Mouse (Mus musculus) forebrain, embryonic 16.5 days (tissue): ENCODE results near the gene Parvb. TPM values are rescaled to one million over a fixed set of nuclear protein-coding genes. Genes with fewer than 3 reads are reported as not detected.

Experiments used
- ATAC-seq: fragments of 200-750 bp; cut with Nextera tagmentation; 2 replicates; pipeline ENCODE4 v1.8.0; 2017; ENCODE audit warnings: mild to moderate bottlenecking, moderate library complexity
- H3K27ac ChIP-seq: fragments of 300-500 bp; sonication (generic); 2 replicates; pipeline ENCODE4 v1.5.1; 2014; ENCODE audit warnings: low read length, control low read depth
- H3K27me3 ChIP-seq: fragments of 300-500 bp; sonication (generic); replicated peaks from 2 replicates; pipeline ENCODE4 v1.6.1; 2014; ENCODE audit warnings: low read length; ENCODE audit not compliant: control insufficient read depth, insufficient read depth
- H3K36me3 ChIP-seq: fragments of 300-500 bp; sonication (generic); 2 replicates; pipeline ENCODE4 v1.6.1; 2014; ENCODE audit not compliant: control insufficient read depth, insufficient read depth
- H3K4me1 ChIP-seq: fragments of 300-500 bp; sonication (generic); replicated peaks from 2 replicates; pipeline ENCODE4 v1.6.1; 2014; ENCODE audit warnings: low read length; ENCODE audit not compliant: control insufficient read depth, insufficient read depth
- H3K4me2 ChIP-seq: fragments of 300-500 bp; sonication (generic); 2 replicates; pipeline ENCODE4 v1.6.1; 2014; ENCODE audit warnings: mild to moderate bottlenecking, low read length, control low read depth
- H3K4me3 ChIP-seq: fragments of 300-500 bp; sonication (generic); replicated peaks from 2 replicates; pipeline ENCODE4 v1.5.1; 2014; ENCODE audit warnings: mild to moderate bottlenecking, low read length, control low read depth
- H3K9ac ChIP-seq: fragments of 300-500 bp; sonication (generic); replicated peaks from 2 replicates; pipeline ENCODE4 v1.6.1; 2014; ENCODE audit warnings: low read depth, low read length, control low read depth
- H3K9me3 ChIP-seq: fragments of 300-500 bp; sonication (generic); 2 replicates; pipeline ENCODE4 v1.6.1; 2016; ENCODE audit warnings: low read length; ENCODE audit not compliant: control insufficient read depth
- WGBS: fragments of 180-500 bp; shearing (Covaris S2); extraction: QIAGEN DNeasy Blood & Tissue Kit; methylation state at CpG from one replicate; pipeline ENCODE4 v1.1.7; 2014; 5-methylcytosine and 5-hydroxymethylcytosine counted together
- polyA plus RNA-seq: library from polyadenylated mRNA; unstranded; fragments of >200 nt; fragmentation: Nextera tagmentation; extraction: Ambion mirVana; gene quantifications from 2 replicates; pipeline ENCODE4 v1.2.1, GENCODE M21; 2015

Parvb gene
- polyA plus RNA-seq, 1 experiment from 2014 or later = 2.8 TPM

GRCm38 (mm10) chr15:84207327-84207726 is 24.5 kb upstream of the Parvb start:
- Histone ChIP-seq H3K4me3 (no peak overlapping the region), H3K4me1 (peaks cover 1% of the 10 kb centered on the region), H3K27ac (no peak overlapping the region), H3K36me3 (peaks cover 27% of the 10 kb centered on the region), H3K9ac (no peak overlapping the region), H3K27me3 (no peaks in the 10 kb centered on the region), H3K4me2 (no peak overlapping the region), H3K9me3 (no peaks in the 10 kb centered on the region)
- no peak for ATAC-seq
- WGBS = 95% methylated on average over 4 of the region's 4 CpGs

- H3K9me3 ChIP-seq = no peaks in the 10 kb centered on the region
- H3K36me3 ChIP-seq = peaks cover 21% of the 10 kb centered on the region
- peaks cover 6% of the 10 kb centered on the region for H3K4me1 ChIP-seq
- H3K9ac ChIP-seq = no peak overlapping the region
- no peaks in the 10 kb centered on the region for H3K27me3 ChIP-seq
- no peak for ATAC-seq
- no peak overlapping the region for H3K4me2 ChIP-seq
- 90% methylated on average over 11 of the region's 11 CpGs for WGBS
- no peak overlapping the region for H3K4me3 ChIP-seq
- H3K27ac ChIP-seq = no peak overlapping the region
These were observed 22.1 kb upstream of the Parvb start for GRCm38 (mm10) chr15:84209517-84210412.

DNA sequence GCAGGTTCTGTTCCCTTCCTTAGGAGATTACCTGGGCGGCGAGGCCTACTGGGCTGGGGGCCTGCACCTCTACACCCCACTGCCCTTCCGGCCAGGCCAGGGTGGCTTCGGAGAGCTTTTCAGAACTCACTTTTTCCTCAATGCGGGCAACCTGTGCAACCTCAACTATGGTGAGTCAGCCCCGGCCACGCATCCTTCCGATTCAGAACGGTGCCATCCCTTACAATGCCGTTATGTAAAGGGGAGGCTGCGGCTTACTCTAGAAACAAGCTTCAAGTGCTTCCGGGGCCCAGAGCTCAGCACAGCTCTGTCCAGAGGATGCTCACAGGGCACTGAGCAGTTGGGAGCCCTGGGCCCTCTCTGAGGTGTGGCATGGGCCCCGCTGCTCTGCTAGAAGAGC is 21.4 kb upstream of the Parvb start:
- Histone ChIP-seq H3K4me1 (peaks cover 6% of the 10 kb centered on the region), H3K36me3 (peaks cover 21% of the 10 kb centered on the region), H3K4me2 (no peak overlapping the region), H3K9ac (no peak overlapping the region), H3K4me3 (no peak overlapping the region), H3K27ac (no peak overlapping the region), H3K9me3 (no peaks in the 10 kb centered on the region), H3K27me3 (no peaks in the 10 kb centered on the region)
- 97% methylated on average over 13 of the region's 13 CpGs for WGBS
- ATAC-seq = no peak

DNA sequence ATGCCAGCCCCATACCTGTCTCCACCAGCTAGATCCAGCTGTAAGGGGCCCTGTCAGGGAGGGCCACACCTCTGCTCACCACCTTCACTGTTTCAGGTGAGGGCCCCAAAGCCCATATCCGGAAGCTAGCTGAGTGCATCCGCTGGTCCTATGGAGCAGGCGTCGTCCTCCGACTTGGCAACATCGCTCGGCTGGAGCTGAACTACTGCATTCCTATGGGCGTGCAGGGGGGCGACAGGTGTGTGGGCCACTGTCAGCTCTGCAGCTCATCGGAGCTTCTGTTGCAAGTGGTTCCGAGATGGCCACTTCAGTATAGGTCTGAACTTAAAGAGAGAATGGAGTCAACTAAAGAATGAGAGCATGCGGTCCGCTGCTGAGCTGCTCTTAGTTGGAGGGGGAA is 20.9 kb upstream of the Parvb start:
- Histone ChIP-seq H3K36me3 (peaks cover 21% of the 10 kb centered on the region), H3K27ac (no peak overlapping the region), H3K4me3 (no peak overlapping the region), H3K4me1 (peaks cover 6% of the 10 kb centered on the region), H3K9me3 (no peaks in the 10 kb centered on the region), H3K27me3 (no peaks in the 10 kb centered on the region), H3K9ac (no peak overlapping the region), H3K4me2 (no peak overlapping the region)
- 92% methylated on average over 13 of the region's 13 CpGs for WGBS
- no peak for ATAC-seq

- no peak overlapping the region for H3K27ac ChIP-seq
- no peak overlapping the region for H3K4me2 ChIP-seq
- H3K27me3 ChIP-seq = no peaks in the 10 kb centered on the region
- H3K4me3 ChIP-seq = no peak overlapping the region
- H3K36me3 ChIP-seq = peaks cover 19% of the 10 kb centered on the region
- ATAC-seq = peak; percentile 6; the same call in 1 of the 2 replicates
- WGBS = 79% methylated on average over 4 of the region's 4 CpGs
- no peak overlapping the region for H3K9ac ChIP-seq
- no peaks in the 10 kb centered on the region for H3K9me3 ChIP-seq
- H3K4me1 ChIP-seq = peaks cover 8% of the 10 kb centered on the region
These were observed 20.3 kb upstream of the Parvb start for GRCm38 (mm10) chr15:84211564-84211963.

- peak; percentile 56 for ATAC-seq
- no peaks in the 10 kb centered on the region for H3K9me3 ChIP-seq
- no peak overlapping the region for H3K9ac ChIP-seq
- H3K4me1 ChIP-seq = peaks cover 13% of the 10 kb centered on the region
- no peaks in the 10 kb centered on the region for H3K27me3 ChIP-seq
- no peak overlapping the region for H3K27ac ChIP-seq
- H3K4me3 ChIP-seq = no peak overlapping the region
- peaks cover 16% of the 10 kb centered on the region for H3K36me3 ChIP-seq
- no peak overlapping the region for H3K4me2 ChIP-seq
- 38% methylated on average over 6 of the region's 6 CpGs for WGBS
These were observed 19.6 kb upstream of the Parvb start for GRCm38 (mm10) chr15:84212031-84212755.

GRCm38 (mm10) chr15:84212756-84213105 is 19.1 kb upstream of the Parvb start:
- Histone ChIP-seq H3K9me3 (no peaks in the 10 kb centered on the region), H3K4me1 (peaks cover 13% of the 10 kb centered on the region), H3K4me2 (no peak overlapping the region), H3K9ac (no peak overlapping the region), H3K4me3 (no peak overlapping the region), H3K36me3 (peaks cover 15% of the 10 kb centered on the region), H3K27me3 (no peaks in the 10 kb centered on the region), H3K27ac (no peak overlapping the region)
- whole genome bisulfite sequencing = 90% methylated on average over 2 of the region's 2 CpGs
- ATAC-seq = no peak

- Histone ChIP-seq H3K27me3 (no peaks in the 10 kb centered on the region), H3K4me1 (peaks cover 17% of the 10 kb centered on the region), H3K4me2 (no peak overlapping the region), H3K9me3 (no peaks in the 10 kb centered on the region), H3K36me3 (peaks cover 12% of the 10 kb centered on the region), H3K27ac (no peak overlapping the region), H3K9ac (no peak overlapping the region), H3K4me3 (no peak overlapping the region)
- WGBS = 86% methylated on average over 6 of the region's 6 CpGs
- ATAC-seq = no peak
These were observed 18.6 kb upstream of the Parvb start for GRCm38 (mm10) chr15:84213162-84213739.

- H3K36me3 ChIP-seq = peaks cover 6% of the 10 kb centered on the region
- no peaks in the 10 kb centered on the region for H3K27me3 ChIP-seq
- H3K4me3 ChIP-seq = no peak overlapping the region
- H3K4me1 ChIP-seq = peaks cover 25% of the 10 kb centered on the region
- H3K9me3 ChIP-seq = no peaks in the 10 kb centered on the region
- no peak overlapping the region for H3K27ac ChIP-seq
- no peak for ATAC-seq
- 96% methylated on average over 7 of the region's 7 CpGs for WGBS
- H3K9ac ChIP-seq = no peak overlapping the region
- no peak overlapping the region for H3K4me2 ChIP-seq
These were observed 17.4 kb upstream of the Parvb start for GRCm38 (mm10) chr15:84214476-84214875.
